Mouse (Mus musculus): ENCODE results near the gene Ptpn3. TPM values are rescaled to one million over a fixed set of nuclear protein-coding genes. Genes with fewer than 3 reads are reported as not detected.
A peak's percentile ranks its signal among the peaks of the same experiment; 100 is the strongest.

Ptpn3 gene
- polyA plus RNA-seq, 1 experiment from 2014 or later: 2.6 TPM

DNA sequence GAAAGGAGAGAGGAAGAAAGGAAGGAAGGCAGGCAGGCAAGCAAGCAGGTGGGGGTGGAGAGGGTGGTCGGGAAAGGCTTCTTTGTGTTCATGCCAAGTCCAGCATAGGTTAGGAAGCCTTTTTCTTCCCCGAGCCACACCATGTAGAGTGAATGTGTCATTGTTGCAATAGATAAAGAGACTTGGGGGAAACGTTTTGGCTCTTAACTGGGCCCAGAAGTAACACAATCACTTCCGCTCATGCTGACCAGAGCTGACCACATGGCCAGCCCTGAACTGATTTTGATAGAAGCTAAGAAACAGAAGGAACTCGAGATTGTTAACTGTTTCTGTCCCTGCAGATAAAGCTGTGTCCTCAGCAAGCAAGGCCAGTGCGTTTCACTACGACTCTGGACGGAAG, 128.8 kb downstream of the Ptpn3 start:
- no peaks in the 10 kb centered on the region for H3K4me1 ChIP-seq (replicated peaks; ENCODE audit: control insufficient read depth, insufficient read depth, low read length)
- H3K4me2 ChIP-seq (ENCODE audit: low read length): no peak overlapping the region
- no peaks in the 10 kb centered on the region for H3K27me3 ChIP-seq (replicated peaks; ENCODE audit: control insufficient read depth, insufficient read depth, low read length)
- no peak for ATAC-seq
- no peak overlapping the region for H3K9ac ChIP-seq (replicated peaks; ENCODE audit: low read depth, low read length)
- 50% methylated on average over 8 of the region's 8 CpGs for WGBS
- H3K36me3 ChIP-seq (ENCODE audit: control insufficient read depth, insufficient read depth): no peaks in the 10 kb centered on the region
- no peak overlapping the region for H3K4me3 ChIP-seq (replicated peaks; ENCODE audit: low read length)
- no peak overlapping the region for H3K27ac ChIP-seq (ENCODE audit: low read length)
- H3K9me3 ChIP-seq (ENCODE audit: control insufficient read depth, low read length): no peaks in the 10 kb centered on the region

DNA sequence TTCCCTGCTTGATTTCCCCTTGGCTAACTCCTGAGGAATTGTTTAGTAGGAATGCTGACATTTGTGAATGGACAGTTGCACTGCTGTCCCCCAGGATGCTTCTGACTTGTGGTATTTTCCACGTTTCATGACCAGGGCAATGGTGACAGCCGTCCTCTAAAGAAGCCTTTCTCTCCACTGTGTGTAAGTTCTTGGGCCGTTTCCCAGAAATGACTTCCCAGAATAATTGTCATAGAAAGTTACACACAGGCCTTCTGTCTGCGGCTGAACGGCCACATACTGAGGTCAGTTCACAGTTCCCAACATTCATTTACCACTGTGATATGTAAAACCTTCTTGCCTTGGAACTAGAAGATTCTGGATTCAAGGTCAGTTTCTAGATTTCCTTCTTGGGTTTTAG, 129.8 kb downstream of the Ptpn3 start:
- H3K27me3 ChIP-seq (replicated peaks; ENCODE audit: control insufficient read depth, insufficient read depth, low read length): no peaks in the 10 kb centered on the region
- H3K9ac ChIP-seq (replicated peaks; ENCODE audit: low read depth, low read length): no peak overlapping the region
- ATAC-seq: no peak
- no peak overlapping the region for H3K27ac ChIP-seq (ENCODE audit: low read length)
- WGBS: 55% methylated on average over 5 of the region's 5 CpGs
- H3K36me3 ChIP-seq (ENCODE audit: control insufficient read depth, insufficient read depth): no peaks in the 10 kb centered on the region
- no peaks in the 10 kb centered on the region for H3K9me3 ChIP-seq (ENCODE audit: control insufficient read depth, low read length)
- no peak overlapping the region for H3K4me2 ChIP-seq (ENCODE audit: low read length)
- no peaks in the 10 kb centered on the region for H3K4me1 ChIP-seq (replicated peaks; ENCODE audit: control insufficient read depth, insufficient read depth, low read length)
- H3K4me3 ChIP-seq (replicated peaks; ENCODE audit: low read length): no peak overlapping the region

DNA sequence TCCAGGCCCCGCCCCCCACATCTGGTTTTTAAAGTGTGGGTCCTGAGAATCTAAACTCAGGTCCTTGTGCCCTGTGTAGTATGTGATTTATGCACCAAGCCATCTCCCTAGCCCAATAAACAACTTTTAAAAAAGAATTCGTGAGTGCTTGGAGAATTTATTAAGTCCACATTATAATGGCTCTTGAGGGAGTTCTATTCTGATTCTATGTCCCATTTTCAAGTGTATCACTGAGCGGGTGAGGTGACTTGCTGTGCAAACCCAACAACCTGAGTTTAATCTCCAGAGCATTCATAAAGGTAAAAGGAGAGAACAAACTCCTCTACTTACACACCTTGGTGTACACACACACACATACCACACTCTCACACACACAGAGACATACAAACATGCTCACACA, 133.0 kb downstream of the Ptpn3 start:
- Histone ChIP-seq H3K4me3 (replicated peaks; ENCODE audit: low read length) (no peak overlapping the region), H3K36me3 (ENCODE audit: control insufficient read depth, insufficient read depth) (no peaks in the 10 kb centered on the region), H3K4me1 (replicated peaks; ENCODE audit: control insufficient read depth, insufficient read depth, low read length) (no peaks in the 10 kb centered on the region), H3K27me3 (replicated peaks; ENCODE audit: control insufficient read depth, insufficient read depth, low read length) (no peaks in the 10 kb centered on the region), H3K4me2 (ENCODE audit: low read length) (no peak overlapping the region), H3K9ac (replicated peaks; ENCODE audit: low read depth, low read length) (no peak overlapping the region), H3K9me3 (ENCODE audit: control insufficient read depth, low read length) (no peaks in the 10 kb centered on the region), H3K27ac (ENCODE audit: low read length) (no peak overlapping the region)
- 80% methylated on average over 3 of the region's 3 CpGs for WGBS
- no peak for ATAC-seq

DNA sequence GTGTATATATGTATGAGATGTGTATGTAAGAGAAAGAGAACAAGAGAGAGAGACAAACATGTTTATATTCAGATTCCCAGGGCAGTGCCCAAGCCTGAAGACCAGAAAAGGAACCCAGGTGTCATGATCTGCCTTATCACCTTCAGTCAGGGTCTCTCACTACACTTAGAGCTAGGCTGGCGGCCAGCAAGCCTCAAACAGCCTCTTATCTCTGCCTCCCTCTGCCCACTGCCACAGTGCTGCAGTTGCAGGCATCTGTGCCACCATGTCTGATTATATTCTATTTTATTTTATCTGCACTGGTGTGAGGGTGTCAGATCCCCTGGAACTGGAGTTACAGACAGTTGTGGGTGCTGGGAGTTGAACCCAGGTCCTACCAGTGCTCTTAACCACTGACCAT, 133.4 kb downstream of the Ptpn3 start:
- Histone ChIP-seq H3K9ac (replicated peaks; ENCODE audit: low read depth, low read length) (no peak overlapping the region), H3K36me3 (ENCODE audit: control insufficient read depth, insufficient read depth) (no peaks in the 10 kb centered on the region), H3K4me3 (replicated peaks; ENCODE audit: low read length) (no peak overlapping the region), H3K9me3 (ENCODE audit: control insufficient read depth, low read length) (no peaks in the 10 kb centered on the region), H3K4me1 (replicated peaks; ENCODE audit: control insufficient read depth, insufficient read depth, low read length) (no peaks in the 10 kb centered on the region), H3K27ac (ENCODE audit: low read length) (no peak overlapping the region), H3K4me2 (ENCODE audit: low read length) (no peak overlapping the region), H3K27me3 (replicated peaks; ENCODE audit: control insufficient read depth, insufficient read depth, low read length) (no peaks in the 10 kb centered on the region)
- ATAC-seq: no peak
- WGBS: 95% methylated on average over 1 of the region's 1 CpGs

- H3K27ac ChIP-seq (ENCODE audit: low read length): no peak overlapping the region
- H3K4me2 ChIP-seq (ENCODE audit: low read length): no peak overlapping the region
- 54% methylated on average over 12 of the region's 12 CpGs for WGBS
- no peaks in the 10 kb centered on the region for H3K9me3 ChIP-seq (ENCODE audit: control insufficient read depth, low read length)
- no peak overlapping the region for H3K4me3 ChIP-seq (replicated peaks; ENCODE audit: low read length)
- H3K9ac ChIP-seq (replicated peaks; ENCODE audit: low read depth, low read length): no peak overlapping the region
- ATAC-seq: no peak
- H3K27me3 ChIP-seq (replicated peaks; ENCODE audit: control insufficient read depth, insufficient read depth, low read length): no peaks in the 10 kb centered on the region
- H3K36me3 ChIP-seq (ENCODE audit: control insufficient read depth, insufficient read depth): no peaks in the 10 kb centered on the region
- H3K4me1 ChIP-seq (replicated peaks; ENCODE audit: control insufficient read depth, insufficient read depth, low read length): peaks cover 7% of the 10 kb centered on the region
Observed at GRCm38 (mm10) chr4:57166922-57167870, 134.4 kb downstream of the Ptpn3 start.

- no peak overlapping the region for H3K9ac ChIP-seq (replicated peaks; ENCODE audit: low read depth, low read length)
- ATAC-seq: no peak
- H3K27me3 ChIP-seq (replicated peaks; ENCODE audit: control insufficient read depth, insufficient read depth, low read length): no peaks in the 10 kb centered on the region
- H3K27ac ChIP-seq (ENCODE audit: low read length): no peak overlapping the region
- H3K36me3 ChIP-seq (ENCODE audit: control insufficient read depth, insufficient read depth): no peaks in the 10 kb centered on the region
- no peak overlapping the region for H3K4me3 ChIP-seq (replicated peaks; ENCODE audit: low read length)
- H3K4me1 ChIP-seq (replicated peaks; ENCODE audit: control insufficient read depth, insufficient read depth, low read length): peaks cover 7% of the 10 kb centered on the region
- no peak overlapping the region for H3K4me2 ChIP-seq (ENCODE audit: low read length)
- WGBS: 60% methylated on average over 3 of the region's 3 CpGs
- no peaks in the 10 kb centered on the region for H3K9me3 ChIP-seq (ENCODE audit: control insufficient read depth, low read length)
Observed at GRCm38 (mm10) chr4:57165654-57166053, 136.0 kb downstream of the Ptpn3 start.

GRCm38 (mm10) chr4:57164578-57165210, 136.9 kb downstream of the Ptpn3 start:
- no peak for ATAC-seq
- H3K4me3 ChIP-seq (replicated peaks; ENCODE audit: low read length): no peak overlapping the region
- 88% methylated on average over 9 of the region's 9 CpGs for WGBS
- H3K9me3 ChIP-seq (ENCODE audit: control insufficient read depth, low read length): no peaks in the 10 kb centered on the region
- H3K27me3 ChIP-seq (replicated peaks; ENCODE audit: control insufficient read depth, insufficient read depth, low read length): no peaks in the 10 kb centered on the region
- H3K27ac ChIP-seq (ENCODE audit: low read length): no peak overlapping the region
- H3K36me3 ChIP-seq (ENCODE audit: control insufficient read depth, insufficient read depth): no peaks in the 10 kb centered on the region
- H3K4me2 ChIP-seq (ENCODE audit: low read length): no peak overlapping the region
- H3K4me1 ChIP-seq (replicated peaks; ENCODE audit: control insufficient read depth, insufficient read depth, low read length): peaks cover 7% of the 10 kb centered on the region
- no peak overlapping the region for H3K9ac ChIP-seq (replicated peaks; ENCODE audit: low read depth, low read length)

DNA sequence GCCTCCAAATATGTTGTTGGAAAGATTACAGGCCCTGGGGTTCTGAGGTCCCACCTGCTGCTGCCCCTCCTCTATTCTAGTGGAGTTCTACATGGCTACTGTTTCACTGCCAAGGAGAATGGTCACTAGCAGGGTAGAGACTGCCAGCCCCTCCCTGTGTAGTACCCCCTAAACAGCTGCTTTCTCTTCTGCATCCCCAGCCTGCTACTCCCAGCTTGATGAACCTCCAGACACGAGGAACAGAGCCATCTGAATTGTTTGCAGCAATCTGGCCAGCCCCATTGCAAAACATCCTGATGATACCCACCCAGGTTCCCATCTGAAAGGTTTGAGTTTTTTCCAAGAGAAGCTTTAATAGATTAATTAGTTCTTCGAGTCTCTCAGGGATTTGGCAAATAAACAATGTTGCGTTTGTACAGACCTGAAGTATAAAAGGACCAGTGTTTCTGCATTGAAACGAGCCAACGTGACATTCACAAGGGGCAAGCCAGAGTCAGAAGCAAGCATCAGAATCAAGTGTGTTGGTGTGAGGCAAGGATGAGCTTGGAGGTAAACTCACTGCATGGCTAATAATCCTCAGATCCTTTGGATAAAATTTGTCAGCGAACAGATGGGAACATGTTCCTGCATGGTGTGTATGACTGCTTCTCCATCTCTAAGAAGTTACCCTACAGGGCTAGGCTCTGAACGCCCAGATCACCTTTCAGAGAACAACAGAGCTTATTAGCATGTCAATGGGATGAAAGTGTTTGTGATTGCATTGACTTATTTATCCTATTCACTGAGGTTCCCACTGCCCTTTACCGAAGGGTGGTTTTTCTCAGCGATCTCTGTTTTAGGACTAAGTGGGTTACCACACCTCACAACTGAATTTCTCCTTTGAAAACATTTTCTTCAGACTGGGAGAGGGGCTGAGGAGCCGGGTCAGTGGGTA, 138.6 kb downstream of the Ptpn3 start:
- ATAC-seq: peak; percentile 80

GRCm38 (mm10) chr4:57160571-57160970, 141.1 kb downstream of the Ptpn3 start:
- Histone ChIP-seq H3K4me3 (replicated peaks; ENCODE audit: low read length) (no peak overlapping the region), H3K9me3 (ENCODE audit: control insufficient read depth, low read length) (no peaks in the 10 kb centered on the region), H3K9ac (replicated peaks; ENCODE audit: low read depth, low read length) (no peak overlapping the region), H3K36me3 (ENCODE audit: control insufficient read depth, insufficient read depth) (no peaks in the 10 kb centered on the region), H3K4me1 (replicated peaks; ENCODE audit: control insufficient read depth, insufficient read depth, low read length) (peaks cover 9% of the 10 kb centered on the region), H3K4me2 (ENCODE audit: low read length) (no peak overlapping the region), H3K27me3 (replicated peaks; ENCODE audit: control insufficient read depth, insufficient read depth, low read length) (no peaks in the 10 kb centered on the region), H3K27ac (ENCODE audit: low read length) (no peak overlapping the region)
- 0 out of 2 replicates have a peak, but pooled peaks have one; percentile 33 for ATAC-seq
- WGBS: 64% methylated on average over 7 of the region's 7 CpGs

More for the DNA sequence above, 138.6 kb downstream of the Ptpn3 start:
- H3K27ac ChIP-seq (ENCODE audit: low read length): no peak overlapping the region
- H3K4me2 ChIP-seq (ENCODE audit: low read length): no peak overlapping the region
- H3K4me1 ChIP-seq (replicated peaks; ENCODE audit: control insufficient read depth, insufficient read depth, low read length): peaks cover 7% of the 10 kb centered on the region
- H3K9me3 ChIP-seq (ENCODE audit: control insufficient read depth, low read length): no peaks in the 10 kb centered on the region
- no peak overlapping the region for H3K9ac ChIP-seq (replicated peaks; ENCODE audit: low read depth, low read length)
- 6% methylated on average over 10 of the region's 10 CpGs for WGBS
- H3K36me3 ChIP-seq (ENCODE audit: control insufficient read depth, insufficient read depth): no peaks in the 10 kb centered on the region
- H3K27me3 ChIP-seq (replicated peaks; ENCODE audit: control insufficient read depth, insufficient read depth, low read length): no peaks in the 10 kb centered on the region
- no peak overlapping the region for H3K4me3 ChIP-seq (replicated peaks; ENCODE audit: low read length)
